ENCODE assay signal across 23 mouse cellular contexts in genomic region chr5:148017371-148017770, GRCm38 (mm10).
DNase-seq lines count a peak whose midpoint lies in the region; ATAC-seq lines count a peak whose summit lies in the region.
"Had no signal": no experiment of that assay in that cellular context is flagged by ENCODE, and none has a peak within 500 bp of the region (broad histone marks: within the 10 kb centered on the region; RNA-seq: fewer than 3 reads in every experiment).

No protein-coding gene starts in this region.

- H3K9ac ChIP-seq in forebrain, embryonic 14.5 days (ENCODE audit: low read length), result no peak overlapping the region
- no peak overlapping the region for H3K9ac ChIP-seq in forebrain, embryonic 12.5 days
- no peak overlapping the region for H3K9ac ChIP-seq in midbrain, embryonic 11.5 days (ENCODE audit: low read length)
- H3K9ac ChIP-seq: forebrain, embryonic 15.5 days; heart, embryonic 12.5 days; heart, embryonic 15.5 days had no signal

- no peaks in the 10 kb centered on the region for H3K4me1 ChIP-seq in forebrain, embryonic 14.5 days (ENCODE audit: control insufficient read depth, insufficient read depth, low read length)
- H3K4me1 ChIP-seq in forebrain, embryonic 12.5 days, result no peaks in the 10 kb centered on the region
- no peaks in the 10 kb centered on the region for H3K4me1 ChIP-seq in midbrain, embryonic 11.5 days (ENCODE audit: control insufficient read depth, insufficient read depth, low read length)
- H3K4me1 ChIP-seq in midbrain, embryonic 10.5 days, result no peaks in the 10 kb centered on the region
- H3K4me1 ChIP-seq: forebrain, embryonic 10.5 days; forebrain, embryonic 15.5 days; heart, embryonic 12.5 days; heart, embryonic 15.5 days; hindbrain, embryonic 10.5 days had no signal

- no peak for ATAC-seq in forebrain, embryonic 14.5 days
- ATAC-seq in forebrain, embryonic 12.5 days (ENCODE audit: low FRiP score), result no peak
- ATAC-seq in midbrain, embryonic 11.5 days (ENCODE audit: low FRiP score), result no peak
- ATAC-seq: forebrain, embryonic 15.5 days; hindbrain, embryonic 16.5 days; inflammation-experienced regulatory T-cells, adult 6 months; Patski had no signal

- DNase-seq in forebrain, embryonic 14.5 days (ENCODE audit: low spot score), result peak; percentile 3
- DNase-seq in midbrain, embryonic 11.5 days (ENCODE audit: low spot score, missing footprints), result peak; percentile 49
- no peak for DNase-seq in midbrain, embryonic 10.5 days (ENCODE audit: low spot score)
- DNase-seq in Muller cell, postnatal 12 days (ENCODE audit: inconsistent ontology term), result peak; percentile 52
- peak; percentile 88 for DNase-seq in retina, postnatal 1 day
- no peak for DNase-seq in spleen, adult 12 weeks (ENCODE audit: low spot score)
- DNase-seq: adrenal gland, postnatal 14 days; cerebellum, adult 11-12 months; cerebellum, adult 9-10 months; cerebellum, postnatal 14 days; gastrocnemius, postnatal 25 days; heart, adult 18-20 months; heart, postnatal 10 days; heart, postnatal 36 days had no signal

- H3K9me3 ChIP-seq in forebrain, embryonic 14.5 days (replicated peaks; ENCODE audit: control insufficient read depth, low read length), result no peaks in the 10 kb centered on the region
- 0 out of 2 replicates have a peak, but pooled peaks cover under 1% of the 10 kb centered on the region for H3K9me3 ChIP-seq in forebrain, embryonic 12.5 days
- H3K9me3 ChIP-seq in midbrain, embryonic 11.5 days (ENCODE audit: control insufficient read depth, low read length), result no peaks in the 10 kb centered on the region
- H3K9me3 ChIP-seq in midbrain, embryonic 10.5 days (replicated peaks), result no peaks in the 10 kb centered on the region; the same call in 1 of the 2 replicates
- H3K9me3 ChIP-seq: forebrain, embryonic 15.5 days; heart, embryonic 15.5 days had no signal

- no peaks in the 10 kb centered on the region for H3K36me3 ChIP-seq in forebrain, embryonic 14.5 days (ENCODE audit: control insufficient read depth, insufficient read depth, low read length)
- H3K36me3 ChIP-seq in forebrain, embryonic 12.5 days (replicated peaks), result no peaks in the 10 kb centered on the region
- H3K36me3 ChIP-seq in midbrain, embryonic 11.5 days (ENCODE audit: control insufficient read depth, insufficient read depth, low read length), result no peaks in the 10 kb centered on the region
- H3K36me3 ChIP-seq in midbrain, embryonic 10.5 days, result no peaks in the 10 kb centered on the region
- H3K36me3 ChIP-seq: forebrain, embryonic 10.5 days; forebrain, embryonic 15.5 days; heart, embryonic 12.5 days; heart, embryonic 15.5 days; hindbrain, embryonic 10.5 days had no signal

- no peak overlapping the region for H3K4me2 ChIP-seq in forebrain, embryonic 14.5 days (ENCODE audit: low read length)
- no peak overlapping the region for H3K4me2 ChIP-seq in forebrain, embryonic 12.5 days
- no peak overlapping the region for H3K4me2 ChIP-seq in midbrain, embryonic 11.5 days
- H3K4me2 ChIP-seq: forebrain, embryonic 15.5 days; heart, embryonic 12.5 days; heart, embryonic 15.5 days had no signal

- WGBS in forebrain, embryonic 14.5 days, result 74% methylated on average over 11 of the region's 11 CpGs
- WGBS in forebrain, embryonic 12.5 days, result 82% methylated on average over 11 of the region's 11 CpGs
- WGBS in midbrain, embryonic 11.5 days, result 87% methylated on average over 11 of the region's 11 CpGs
- WGBS in midbrain, embryonic 10.5 days, result 87% methylated on average over 11 of the region's 11 CpGs

- no peak overlapping the region for H3K27ac ChIP-seq in forebrain, embryonic 14.5 days (ENCODE audit: low read depth, low read length)
- no peak overlapping the region for H3K27ac ChIP-seq in forebrain, embryonic 12.5 days
- H3K27ac ChIP-seq in midbrain, embryonic 11.5 days (ENCODE audit: low read depth, low read length), result no peak overlapping the region
- no peak overlapping the region for H3K27ac ChIP-seq in midbrain, embryonic 10.5 days (replicated peaks)
- H3K27ac ChIP-seq: forebrain, embryonic 10.5 days; forebrain, embryonic 15.5 days; heart, embryonic 15.5 days; hindbrain, embryonic 10.5 days had no signal

- H3K27me3 ChIP-seq in forebrain, embryonic 14.5 days (replicated peaks; ENCODE audit: control insufficient read depth, insufficient read depth, low read length), result no peaks in the 10 kb centered on the region
- no peaks in the 10 kb centered on the region for H3K27me3 ChIP-seq in forebrain, embryonic 12.5 days
- no peaks in the 10 kb centered on the region for H3K27me3 ChIP-seq in midbrain, embryonic 11.5 days (ENCODE audit: control insufficient read depth, insufficient read depth, low read length)
- H3K27me3 ChIP-seq in midbrain, embryonic 10.5 days (ENCODE audit: low read depth, poor library complexity, severe bottlenecking), result no peaks in the 10 kb centered on the region
- H3K27me3 ChIP-seq: forebrain, embryonic 15.5 days; heart, embryonic 12.5 days; heart, embryonic 15.5 days had no signal

- no peak overlapping the region for H3K4me3 ChIP-seq in forebrain, embryonic 14.5 days (ENCODE audit: low read depth, low read length)
- H3K4me3 ChIP-seq in forebrain, embryonic 12.5 days (replicated peaks), result no peak overlapping the region
- no peak overlapping the region for H3K4me3 ChIP-seq in midbrain, embryonic 11.5 days (ENCODE audit: low read depth, low read length)
- H3K4me3 ChIP-seq in midbrain, embryonic 10.5 days, result no peak overlapping the region
- H3K4me3 ChIP-seq: forebrain, embryonic 10.5 days; forebrain, embryonic 15.5 days; heart, embryonic 12.5 days; heart, embryonic 15.5 days; hindbrain, embryonic 10.5 days had no signal

Comparison
In these comparisons a context has a peak if more than half of its experiments do, and no peak if none do; other contexts are left out.
1. DNase-seq: peak in forebrain, embryonic 14.5 days (single experiment), midbrain, embryonic 11.5 days (single experiment), Muller cell, postnatal 12 days (single experiment) and retina, postnatal 1 day (single experiment); none in midbrain, embryonic 10.5 days (single experiment) and spleen, adult 12 weeks (single experiment).